Mouse (Mus musculus) C2C12 (cell line): ENCODE results near the gene Rhbdd2. TPM values are rescaled to one million over a fixed set of nuclear protein-coding genes. Genes with fewer than 3 reads are reported as not detected.
"Not testable (repeated sequence)": the region's sequence is repeated elsewhere in the genome, so short reads cannot be mapped to it uniquely, and the experiment has no call there.

Experiments
- H3K27me3 ChIP-seq: one replicate; pipeline ENCODE4 v1.6.1; 2011; ENCODE audit not compliant: control insufficient read depth, insufficient read depth, insufficient read length
- H3K36me3 ChIP-seq: one replicate; pipeline ENCODE4 v1.6.1; 2011; ENCODE audit not compliant: control insufficient read depth, insufficient read depth
- H3K4me3 ChIP-seq: one replicate; pipeline ENCODE4 v1.5.1; 2011; ENCODE audit warnings: mild to moderate bottlenecking, control low read depth; ENCODE audit not compliant: poor library complexity, insufficient read depth, severe bottlenecking
- H3K79me2 ChIP-seq: one replicate; pipeline ENCODE4 v1.6.1; 2011; ENCODE audit not compliant: control insufficient read depth, insufficient read depth
- H3K79me3 ChIP-seq: one replicate; pipeline ENCODE4 v1.6.1; 2011; ENCODE audit warnings: low read depth, control low read depth
- H3ac ChIP-seq: one replicate; pipeline ENCODE3; 2011; ENCODE audit warnings: low read depth; ENCODE audit not compliant: control insufficient read depth, insufficient read length
- CEBPB ChIP-seq: IDR thresholded peaks from one replicate; pipeline ENCODE4 v1.6.1; 2011; ENCODE audit warnings: low read depth, mild to moderate bottlenecking, control low read depth, moderate library complexity
- CTCF ChIP-seq: IDR thresholded peaks from one replicate; pipeline ENCODE4 v1.5.1; 2011; ENCODE audit not compliant: control insufficient read depth, insufficient read depth, insufficient read length
- FOSL1 ChIP-seq: IDR thresholded peaks from one replicate; pipeline ENCODE4 v1.8.0; 2011; ENCODE audit warnings: mild to moderate bottlenecking, low read length; ENCODE audit not compliant: poor library complexity, insufficient read depth, severe bottlenecking
- MAX ChIP-seq: IDR thresholded peaks from one replicate; pipeline ENCODE4 v1.6.1; 2011; ENCODE audit warnings: mild to moderate bottlenecking, control low read depth
- MYOD1 ChIP-seq: IDR thresholded peaks from one replicate; pipeline ENCODE4 v1.6.1; 2011; ENCODE audit warnings: low read depth; ENCODE audit not compliant: control insufficient read depth, insufficient read length
- MYOG ChIP-seq: IDR thresholded peaks from one replicate; pipeline ENCODE4 v1.6.1; 2011; ENCODE audit not compliant: control insufficient read depth, insufficient read length; ENCODE audit errors: extremely low read depth
- USF1 ChIP-seq: IDR thresholded peaks from one replicate; pipeline ENCODE4 v1.6.1; 2011; ENCODE audit warnings: low read depth, mild to moderate bottlenecking, control low read depth, moderate library complexity
- polyA plus RNA-seq: library from polyadenylated mRNA; unstranded; fragments of >200 nt; fragmentation: generic; extraction: Trizol; gene quantifications from one replicate; pipeline ENCODE4 v1.2.1, GENCODE M21; 2012; ENCODE audit warnings: missing spikeins

Gene Rhbdd2
- polyA plus RNA-seq, 1 experiment = 16.7 TPM

GRCm38 (mm10) chr5:135607581-135607980, 24.8 kb upstream of the Rhbdd2 start:
- Histone ChIP-seq H3K79me2 (no peaks in the 10 kb centered on the region), H3ac (no peak overlapping the region), H3K79me3 (no peaks in the 10 kb centered on the region), H3K4me3 (no peak overlapping the region), H3K36me3 (no peaks in the 10 kb centered on the region), H3K27me3 (no peaks in the 10 kb centered on the region)
- TF ChIP-seq CTCF (no peak), MAX (no peak), CEBPB (no peak), FOSL1 (no peak), MYOD1 (no peak), USF1 (no peak), MYOG (no peak)

GRCm38 (mm10) chr5:135609794-135610193, 22.6 kb upstream of the Rhbdd2 start:
- Histone ChIP-seq H3K36me3 (no peaks in the 10 kb centered on the region), H3K4me3 (no peak overlapping the region), H3K27me3 (no peaks in the 10 kb centered on the region), H3K79me3 (no peaks in the 10 kb centered on the region), H3K79me2 (no peaks in the 10 kb centered on the region), H3ac (no peak overlapping the region)
- TF ChIP-seq FOSL1 = no peak
- no peak for TF ChIP-seq MAX

GRCm38 (mm10) chr5:135619741-135620140, 12.7 kb upstream of the Rhbdd2 start:
- not testable (repeated sequence) for H3K79me3 ChIP-seq, H3K4me3 ChIP-seq, H3ac ChIP-seq, H3K27me3 ChIP-seq, H3K36me3 ChIP-seq, H3K79me2 ChIP-seq

GRCm38 (mm10) chr5:135620526-135620925, 11.9 kb upstream of the Rhbdd2 start:
- Histone ChIP-seq H3K79me2 (no peaks in the 10 kb centered on the region), H3K4me3 (no peak overlapping the region), H3K79me3 (no peaks in the 10 kb centered on the region), H3ac (no peak overlapping the region), H3K27me3 (no peaks in the 10 kb centered on the region), H3K36me3 (no peaks in the 10 kb centered on the region)
- no peak for TF ChIP-seq MYOG
- TF ChIP-seq MYOD1 = no peak

- Histone ChIP-seq H3K27me3 (no peaks in the 10 kb centered on the region), H3K4me3 (no peak overlapping the region), H3ac (no peak overlapping the region), H3K36me3 (no peaks in the 10 kb centered on the region), H3K79me3 (no peaks in the 10 kb centered on the region), H3K79me2 (no peaks in the 10 kb centered on the region)
- TF ChIP-seq FOSL1 (no peak), CEBPB (no peak), USF1 (no peak), MYOG (no peak), MYOD1 (peak; percentile 73), CTCF (no peak), MAX (peak; percentile 86)
Measured at GRCm38 (mm10) chr5:135621725-135622124, 10.7 kb upstream of the Rhbdd2 start.

GRCm38 (mm10) chr5:135623006-135623563, 9.3 kb upstream of the Rhbdd2 start:
- H3K79me2 ChIP-seq = no peaks in the 10 kb centered on the region
- H3K36me3 ChIP-seq = no peaks in the 10 kb centered on the region
- no peak overlapping the region for H3ac ChIP-seq
- H3K4me3 ChIP-seq = no peak overlapping the region
- H3K79me3 ChIP-seq = no peaks in the 10 kb centered on the region
- TF ChIP-seq FOSL1 = no peak
- no peak for TF ChIP-seq MAX
- TF ChIP-seq CTCF = no peak
- TF ChIP-seq MYOG = no peak
- TF ChIP-seq USF1 = no peak
- no peak for TF ChIP-seq MYOD1
- TF ChIP-seq CEBPB = no peak
- no peaks in the 10 kb centered on the region for H3K27me3 ChIP-seq

- no peak for TF ChIP-seq MYOD1
- no peak for TF ChIP-seq CEBPB
- TF ChIP-seq MAX = no peak
- no peak for TF ChIP-seq MYOG
- TF ChIP-seq FOSL1 = no peak
- TF ChIP-seq CTCF = no peak
- TF ChIP-seq USF1 = no peak
- no peak overlapping the region for H3ac ChIP-seq
- no peaks in the 10 kb centered on the region for H3K27me3 ChIP-seq
- H3K4me3 ChIP-seq = no peak overlapping the region
- peaks cover 13% of the 10 kb centered on the region for H3K79me2 ChIP-seq
- no peaks in the 10 kb centered on the region for H3K36me3 ChIP-seq
- H3K79me3 ChIP-seq = peaks cover 4% of the 10 kb centered on the region
Measured at GRCm38 (mm10) chr5:135628916-135629315, 3.5 kb upstream of the Rhbdd2 start.
